Mouse (Mus musculus) liver, embryonic 11.5 days (tissue): ENCODE data around the gene Lrrc19. TPM values are rescaled to one million over a fixed set of nuclear protein-coding genes. Genes with fewer than 3 reads are reported as not detected.
"Not testable (repeated sequence)": the region's sequence is repeated elsewhere in the genome, so short reads cannot be mapped to it uniquely, and the experiment has no call there.

ENCODE experiments used
- ATAC-seq: fragments of 200-750 bp; cut with Nextera tagmentation; replicated peaks from 2 replicates; pipeline ENCODE4 v1.8.0; 2017; ENCODE audit warnings: moderate number of reproducible peaks, mild to moderate bottlenecking, moderate TSS enrichment, moderate library complexity; ENCODE audit not compliant: low FRiP score
- DNase-seq: peaks from one replicate; pipeline ENCODE4 v3.0.0-alpha.2; 2017; ENCODE audit warnings: low spot score
- H3K27ac ChIP-seq: fragments of 300-500 bp; sonication (generic); 2 replicates; pipeline ENCODE4 v1.5.1; 2014; ENCODE audit warnings: mild to moderate bottlenecking, low read depth, low read length, control low read depth
- H3K27me3 ChIP-seq: fragments of 300-500 bp; sonication (generic); replicated peaks from 2 replicates; pipeline ENCODE4 v1.6.1; 2014; ENCODE audit warnings: low read length, mixed read lengths; ENCODE audit not compliant: control insufficient read depth, insufficient read depth
- H3K36me3 ChIP-seq: fragments of 300-500 bp; sonication (generic); 2 replicates; pipeline ENCODE4 v1.6.1; 2014; ENCODE audit warnings: mild to moderate bottlenecking, low read length, moderate library complexity, mixed read lengths; ENCODE audit not compliant: control insufficient read depth, insufficient read depth
- H3K4me1 ChIP-seq: fragments of 300-500 bp; sonication (generic); replicated peaks from 2 replicates; pipeline ENCODE4 v1.6.1; 2014; ENCODE audit warnings: low read length, mixed read lengths; ENCODE audit not compliant: control insufficient read depth, insufficient read depth
- H3K4me2 ChIP-seq: fragments of 300-500 bp; sonication (generic); 2 replicates; pipeline ENCODE4 v1.6.1; 2014; ENCODE audit warnings: mild to moderate bottlenecking, control low read depth, moderate library complexity
- H3K4me3 ChIP-seq: fragments of 300-500 bp; sonication (generic); 2 replicates; pipeline ENCODE4 v1.5.1; 2014; ENCODE audit warnings: low read depth, low read length, control low read depth
- H3K9ac ChIP-seq: fragments of 300-500 bp; sonication (generic); 2 replicates; pipeline ENCODE4 v1.6.1; 2014; ENCODE audit warnings: low read depth, low read length, control low read depth
- H3K9me3 ChIP-seq: fragments of 300-500 bp; sonication (generic); 2 replicates; pipeline ENCODE4 v1.6.1; 2016; ENCODE audit warnings: low read length, inconsistent platforms, mixed read lengths; ENCODE audit not compliant: control insufficient read depth
- WGBS: fragments of 180-500 bp; shearing (Covaris S2); extraction: QIAGEN DNeasy Blood & Tissue Kit; methylation state at CpG from one replicate; pipeline ENCODE4 v1.1.7; 2014; 5-methylcytosine and 5-hydroxymethylcytosine counted together
- polyA plus RNA-seq: library from polyadenylated mRNA; unstranded; fragments of >200 nt; fragmentation: Nextera tagmentation; extraction: Ambion mirVana; gene quantifications from 2 replicates; pipeline ENCODE4 v1.2.1, GENCODE M21; 2014

Gene Lrrc19
- polyA plus RNA-seq = 0.13 and 0.30 TPM in 2 replicates

GRCm38 (mm10) chr4:94649920-94650319, at the start of gene Lrrc19:
Gene Lrrc19, minus strand, starts transcription at chr4:94650144.
- no peak within 1 kb of the TSS for H3K4me2 ChIP-seq
- no peaks in the 10 kb centered on the region for H3K4me1 ChIP-seq
- no peaks in the 10 kb centered on the region for H3K27me3 ChIP-seq
- ATAC-seq = no peak
- H3K27ac ChIP-seq = no peak within 1 kb of the TSS
- DNase-seq = no peak
- no peaks in the 10 kb centered on the region for H3K36me3 ChIP-seq
- 80% methylated on average over 3 of the region's 3 CpGs for WGBS
- H3K4me3 ChIP-seq = no peak within 1 kb of the TSS
- H3K9ac ChIP-seq = no peak within 1 kb of the TSS
- no peaks in the 10 kb centered on the region for H3K9me3 ChIP-seq

GRCm38 (mm10) chr4:94696368-94696767, 46.4 kb upstream of the Lrrc19 start:
- no peak for DNase-seq
- 57% methylated on average over 3 of the region's 3 CpGs for WGBS
- H3K27me3 ChIP-seq = no peaks in the 10 kb centered on the region
- no peaks in the 10 kb centered on the region for H3K9me3 ChIP-seq
- no peak for ATAC-seq
- H3K4me2 ChIP-seq = no peak overlapping the region
- no peak overlapping the region for H3K9ac ChIP-seq
- no peaks in the 10 kb centered on the region for H3K36me3 ChIP-seq
- H3K4me1 ChIP-seq = peaks cover 3% of the 10 kb centered on the region; the same call in 1 of the 2 replicates
- H3K27ac ChIP-seq = no peak overlapping the region
- H3K4me3 ChIP-seq = no peak overlapping the region

DNA sequence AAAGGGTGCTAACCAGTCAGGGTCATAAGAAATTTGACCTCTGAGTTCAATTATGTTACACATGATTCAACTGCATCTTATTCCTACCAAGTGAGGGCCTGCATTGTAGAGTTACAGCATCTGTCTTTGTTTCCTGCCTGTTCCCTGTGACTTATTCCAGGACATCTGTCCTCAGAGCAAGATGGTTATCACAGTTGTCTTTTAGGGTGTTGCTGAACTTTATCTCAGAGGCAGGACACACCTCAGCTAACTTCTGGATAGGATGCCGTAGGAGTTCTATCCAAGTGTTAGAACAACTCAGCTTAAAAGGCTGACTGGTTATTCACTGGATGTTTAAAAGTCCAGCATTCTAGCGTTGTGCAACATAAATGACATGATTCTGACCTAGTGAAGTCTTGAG, 42.2 kb upstream of the Lrrc19 start:
- no peak for DNase-seq
- H3K4me2 ChIP-seq = no peak overlapping the region
- H3K9ac ChIP-seq = no peak overlapping the region
- no peak for ATAC-seq
- no peak overlapping the region for H3K4me3 ChIP-seq
- H3K9me3 ChIP-seq = no peaks in the 10 kb centered on the region
- H3K27me3 ChIP-seq = no peaks in the 10 kb centered on the region
- H3K4me1 ChIP-seq = peaks cover 3% of the 10 kb centered on the region; the same call in 1 of the 2 replicates
- H3K36me3 ChIP-seq = no peaks in the 10 kb centered on the region
- no peak overlapping the region for H3K27ac ChIP-seq
- 67% methylated on average over 2 of the region's 2 CpGs for WGBS

DNA sequence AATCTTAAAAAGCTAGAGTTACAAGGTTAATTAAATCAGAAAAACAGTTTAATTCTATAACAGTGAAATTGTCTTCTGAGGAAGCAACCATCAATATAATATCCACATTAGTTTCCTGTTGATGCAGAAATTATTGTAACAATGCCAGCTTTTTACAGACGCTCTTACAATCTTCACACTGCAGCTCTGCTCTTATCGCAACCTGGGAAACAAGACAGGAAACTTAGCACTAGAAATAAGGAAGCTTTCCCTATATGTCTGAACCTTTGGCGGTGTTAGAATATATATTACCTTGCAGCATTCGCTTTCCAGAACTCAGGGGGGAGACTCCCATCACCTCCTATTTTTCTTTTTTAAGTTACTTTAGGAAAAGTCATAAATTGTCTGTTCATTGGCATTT, 41.1 kb upstream of the Lrrc19 start:
- Histone ChIP-seq H3K4me3 (no peak overlapping the region), H3K27me3 (no peaks in the 10 kb centered on the region), H3K9ac (no peak overlapping the region), H3K4me2 (no peak overlapping the region), H3K27ac (no peak overlapping the region), H3K36me3 (no peaks in the 10 kb centered on the region), H3K4me1 (peaks cover 3% of the 10 kb centered on the region; the same call in 1 of the 2 replicates), H3K9me3 (no peaks in the 10 kb centered on the region)
- DNase-seq = no peak
- 45% methylated on average over 4 of the region's 4 CpGs for WGBS
- no peak for ATAC-seq

DNA sequence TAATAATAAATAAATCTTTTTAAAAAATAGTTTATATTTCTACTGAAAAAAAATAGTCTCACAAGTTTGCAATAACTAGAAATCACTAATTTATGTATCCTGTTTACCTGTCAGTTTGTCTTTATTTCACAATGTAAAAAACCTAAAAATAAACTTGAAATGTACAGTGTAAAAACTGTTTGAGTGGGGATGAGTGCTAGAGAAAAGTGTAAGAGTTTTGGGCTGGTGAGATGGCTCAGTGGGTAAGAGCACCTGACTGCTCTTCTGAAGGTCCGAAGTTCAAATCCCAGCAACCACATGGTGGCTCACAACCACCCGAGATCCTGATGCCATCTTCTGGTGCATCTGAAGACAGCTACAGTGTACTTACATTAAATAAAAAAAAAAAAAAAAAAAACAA, 39.9 kb upstream of the Lrrc19 start:
- WGBS = 53% methylated on average over 2 of the region's 2 CpGs
- H3K9me3 ChIP-seq, H3K36me3 ChIP-seq, H3K4me2 ChIP-seq, DNase-seq, H3K4me3 ChIP-seq, H3K9ac ChIP-seq, ATAC-seq, H3K27me3 ChIP-seq, H3K4me1 ChIP-seq, H3K27ac ChIP-seq: not testable (repeated sequence)

GRCm38 (mm10) chr4:94683305-94683704, 33.4 kb upstream of the Lrrc19 start:
- Histone ChIP-seq H3K27me3 (no peaks in the 10 kb centered on the region), H3K9me3 (no peaks in the 10 kb centered on the region), H3K36me3 (no peaks in the 10 kb centered on the region), H3K9ac (no peak overlapping the region), H3K4me2 (no peak overlapping the region), H3K4me1 (no peaks in the 10 kb centered on the region), H3K27ac (no peak overlapping the region), H3K4me3 (no peak overlapping the region)
- WGBS = 69% methylated on average over 5 of the region's 5 CpGs
- DNase-seq = no peak
- no peak for ATAC-seq

DNA sequence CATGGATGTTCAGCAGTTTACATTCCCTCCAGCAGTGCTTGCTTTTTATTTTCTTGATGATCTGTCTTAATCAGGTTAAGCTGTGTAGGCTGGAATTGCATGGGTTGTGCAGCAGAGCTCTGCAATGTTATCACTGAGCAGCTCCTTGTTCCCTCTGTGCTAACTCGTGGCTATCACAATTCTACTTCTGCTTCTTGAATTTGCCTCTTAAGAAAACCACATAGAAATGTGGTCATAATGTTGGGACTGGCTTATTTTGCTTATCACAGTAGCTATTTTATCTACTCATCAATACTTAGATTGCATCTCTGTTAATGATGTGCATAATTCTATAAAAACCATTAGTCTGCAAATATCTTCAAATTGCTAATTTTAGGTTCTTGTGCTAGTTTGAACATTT, 32.1 kb upstream of the Lrrc19 start:
- no peaks in the 10 kb centered on the region for H3K9me3 ChIP-seq
- 36% methylated on average over 1 of the region's 1 CpGs for WGBS

DNA sequence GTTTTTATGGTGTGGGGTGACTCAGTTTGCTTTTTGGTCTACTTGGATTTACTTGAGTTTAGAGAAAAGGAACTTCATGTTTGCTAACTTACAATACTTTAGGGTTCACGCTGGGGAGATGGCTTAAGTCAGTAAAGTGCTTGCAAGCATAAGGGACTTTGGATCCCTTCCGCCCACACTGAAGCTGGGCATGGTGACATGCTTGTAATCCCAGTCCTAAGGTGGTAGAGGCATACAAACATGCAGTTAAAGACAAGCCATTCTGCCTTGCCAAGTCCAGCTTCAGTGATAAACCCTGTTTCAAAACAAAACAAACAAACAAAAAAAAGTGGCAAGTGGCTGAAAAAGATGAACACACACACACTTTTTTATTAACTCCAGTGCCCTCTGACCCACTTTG, 31.2 kb upstream of the Lrrc19 start:
- 87% methylated on average over 2 of the region's 2 CpGs for WGBS
- ATAC-seq (no peak), DNase-seq (no peak)
- Histone ChIP-seq H3K36me3 (no peaks in the 10 kb centered on the region), H3K4me3 (no peak overlapping the region), H3K4me2 (no peak overlapping the region), H3K9ac (no peak overlapping the region), H3K4me1 (no peaks in the 10 kb centered on the region), H3K9me3 (no peaks in the 10 kb centered on the region), H3K27me3 (no peaks in the 10 kb centered on the region), H3K27ac (no peak overlapping the region)

More for the DNA sequence above, 32.1 kb upstream of the Lrrc19 start:
- no peak overlapping the region for H3K27ac ChIP-seq
- DNase-seq (no peak), ATAC-seq (no peak)
- no peaks in the 10 kb centered on the region for H3K36me3 ChIP-seq
- no peaks in the 10 kb centered on the region for H3K4me1 ChIP-seq
- no peaks in the 10 kb centered on the region for H3K27me3 ChIP-seq
- no peak overlapping the region for H3K4me3 ChIP-seq
- H3K9ac ChIP-seq = no peak overlapping the region
- H3K4me2 ChIP-seq = no peak overlapping the region

- Histone ChIP-seq H3K36me3 (no peaks in the 10 kb centered on the region), H3K4me1 (no peaks in the 10 kb centered on the region), H3K27me3 (no peaks in the 10 kb centered on the region), H3K4me3 (no peak overlapping the region), H3K9me3 (no peaks in the 10 kb centered on the region), H3K9ac (no peak overlapping the region), H3K4me2 (no peak overlapping the region), H3K27ac (no peak overlapping the region)
- DNase-seq = no peak
- ATAC-seq = no peak
- WGBS = 88% methylated on average over 2 of the region's 2 CpGs
These were observed 30.7 kb upstream of the Lrrc19 start for GRCm38 (mm10) chr4:94680662-94681061.
